Mouse (Mus musculus) hindbrain, postnatal 0 days (tissue): Measurements from ENCODE around the gene Psma5. TPM values are rescaled to one million over a fixed set of nuclear protein-coding genes. Genes with fewer than 3 reads are reported as not detected.

ENCODE experiments used
- ATAC-seq: fragments of 200-750 bp; cut with Nextera tagmentation; 2 replicates; pipeline ENCODE4 v1.8.0; 2017; ENCODE audit warnings: mild to moderate bottlenecking, moderate TSS enrichment, moderate library complexity
- DNase-seq: peaks from one replicate; pipeline ENCODE4 v3.0.0-alpha.2; 2015; ENCODE audit warnings: low spot score
- H3K27ac ChIP-seq: fragments of 300-500 bp; sonication (generic); 2 replicates; pipeline ENCODE4 v1.5.1; 2014; ENCODE audit warnings: mild to moderate bottlenecking
- H3K27me3 ChIP-seq: fragments of 300-500 bp; sonication (generic); 2 replicates; pipeline ENCODE4 v1.6.1; 2014; ENCODE audit warnings: low read length, mixed read lengths; ENCODE audit not compliant: insufficient read depth
- H3K36me3 ChIP-seq: fragments of 300-500 bp; sonication (generic); 2 replicates; pipeline ENCODE4 v1.6.1; 2014; ENCODE audit warnings: low read length, mixed read lengths; ENCODE audit not compliant: insufficient read depth
- H3K4me1 ChIP-seq: fragments of 300-500 bp; sonication (generic); 2 replicates; pipeline ENCODE4 v1.6.1; 2014; ENCODE audit warnings: antibody characterized with exemption, low read length, mixed read lengths; ENCODE audit not compliant: insufficient read depth
- H3K4me2 ChIP-seq: fragments of 300-500 bp; sonication (generic); 2 replicates; pipeline ENCODE4 v1.6.1; 2014; ENCODE audit warnings: low read depth, mild to moderate bottlenecking, low read length, moderate library complexity, mixed read lengths
- H3K4me3 ChIP-seq: fragments of 300-500 bp; sonication (generic); 2 replicates; pipeline ENCODE4 v1.5.1; 2014; ENCODE audit warnings: low read length
- H3K9ac ChIP-seq: fragments of 300-500 bp; sonication (generic); replicated peaks from 2 replicates; pipeline ENCODE4 v1.6.1; 2014; ENCODE audit warnings: mild to moderate bottlenecking, low read length, moderate library complexity, mixed read lengths
- H3K9me3 ChIP-seq: fragments of 300-500 bp; sonication (generic); 2 replicates; pipeline ENCODE4 v1.6.1; 2016; ENCODE audit warnings: low read length, mixed read lengths
- CTCF ChIP-seq: IDR thresholded peaks from 2 replicates; pipeline ENCODE4 v1.5.1; 2016; ENCODE audit warnings: antibody characterized with exemption, control low read depth, low read depth
- WGBS: fragments of 180-500 bp; shearing (Covaris S2); extraction: QIAGEN DNeasy Blood & Tissue Kit; methylation state at CpG from one replicate; pipeline ENCODE4 v1.1.7; 2014; 5-methylcytosine and 5-hydroxymethylcytosine counted together
- polyA plus RNA-seq: library from polyadenylated mRNA; unstranded; fragments of >200 nt; fragmentation: Nextera tagmentation; extraction: Ambion mirVana; gene quantifications from 2 replicates; pipeline ENCODE4 v1.2.1, GENCODE M21; 2015
- total RNA-seq: library from RNA; depleted of rRNA; stranded (reverse); fragments of >200 nt; gene quantifications from 2 replicates; pipeline ENCODE4 v1.2.3, GENCODE M21; 2014

The Psma5 gene
- total and polyA plus RNA-seq, 2 experiments from 2014 or later = 93.6 to 238 TPM

DNA sequence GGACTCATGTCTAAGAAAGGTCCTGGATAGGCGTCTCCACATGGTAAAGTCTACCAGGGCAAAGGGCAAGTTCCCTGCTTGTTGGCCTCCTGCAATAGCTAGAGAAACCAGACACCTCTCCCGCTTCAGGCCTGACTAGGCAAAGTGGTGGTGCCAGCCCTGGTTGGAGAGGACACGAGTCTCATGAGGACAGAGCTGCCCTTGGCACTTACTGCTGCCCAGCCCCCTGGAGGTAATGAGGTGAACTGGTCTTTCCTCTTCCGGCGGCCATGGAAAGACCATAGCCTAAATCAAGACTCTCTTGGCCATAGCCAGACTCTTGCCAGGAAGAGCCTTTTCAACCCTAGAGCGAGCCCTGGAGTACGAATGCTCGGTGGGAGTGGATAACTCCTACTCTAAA is 44.3 kb upstream of the Psma5 start:
- Histone ChIP-seq H3K9me3 (no peaks in the 10 kb centered on the region), H3K36me3 (no peaks in the 10 kb centered on the region), H3K4me3 (no peak overlapping the region), H3K4me2 (no peak overlapping the region), H3K27ac (peak overlapping the region; percentile 93; the same call in 1 of the 2 replicates), H3K4me1 (peaks cover 10% of the 10 kb centered on the region), H3K9ac (no peak overlapping the region), H3K27me3 (no peaks in the 10 kb centered on the region)
- 78% methylated on average over 8 of the region's 8 CpGs for WGBS
- TF ChIP-seq CTCF = peak; percentile 26; the same call in 1 of the 2 replicates
- DNase-seq (peak; percentile 30), ATAC-seq (no peak)

GRCm38 (mm10) chr3:108214734-108215133 is 42.0 kb upstream of the Psma5 start:
- H3K9ac ChIP-seq = no peak overlapping the region
- DNase-seq (no peak), ATAC-seq (no peak)
- WGBS = 25% methylated on average over 5 of the region's 5 CpGs
- H3K27ac ChIP-seq = no peak overlapping the region
- no peaks in the 10 kb centered on the region for H3K36me3 ChIP-seq
- TF ChIP-seq CTCF = no peak
- H3K4me2 ChIP-seq = no peak overlapping the region
- H3K27me3 ChIP-seq = no peaks in the 10 kb centered on the region
- peaks cover 10% of the 10 kb centered on the region for H3K4me1 ChIP-seq
- no peaks in the 10 kb centered on the region for H3K9me3 ChIP-seq
- H3K4me3 ChIP-seq = no peak overlapping the region

DNA sequence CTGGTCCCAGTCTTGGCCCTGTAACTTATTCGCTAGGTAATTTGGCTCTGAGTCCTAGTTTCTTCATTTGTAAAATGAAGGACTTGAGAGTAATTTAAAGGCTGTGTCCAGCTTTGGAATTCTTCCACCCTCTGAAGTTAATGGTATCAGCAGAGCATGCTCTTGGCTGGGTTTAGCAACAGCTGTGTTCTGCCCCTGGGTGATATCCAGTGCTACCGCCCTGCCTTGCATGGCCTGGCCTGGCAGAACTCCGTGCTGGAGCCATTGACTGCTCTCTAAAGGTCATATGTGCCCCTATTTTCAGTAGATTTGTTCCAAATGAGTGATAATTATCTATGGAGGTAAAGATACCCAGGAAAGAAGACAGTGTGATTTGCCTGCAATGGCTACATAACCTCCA is 36.1 kb upstream of the Psma5 start:
- ATAC-seq (no peak), DNase-seq (no peak)
- Histone ChIP-seq H3K4me1 (0 out of 2 replicates have a peak, but pooled peaks cover under 1% of the 10 kb centered on the region), H3K27ac (no peak overlapping the region), H3K27me3 (no peaks in the 10 kb centered on the region), H3K9me3 (no peaks in the 10 kb centered on the region), H3K4me2 (no peak overlapping the region), H3K9ac (no peak overlapping the region), H3K4me3 (no peak overlapping the region), H3K36me3 (no peaks in the 10 kb centered on the region)
- 67% methylated on average over 3 of the region's 3 CpGs for WGBS
- TF ChIP-seq CTCF = no peak

DNA sequence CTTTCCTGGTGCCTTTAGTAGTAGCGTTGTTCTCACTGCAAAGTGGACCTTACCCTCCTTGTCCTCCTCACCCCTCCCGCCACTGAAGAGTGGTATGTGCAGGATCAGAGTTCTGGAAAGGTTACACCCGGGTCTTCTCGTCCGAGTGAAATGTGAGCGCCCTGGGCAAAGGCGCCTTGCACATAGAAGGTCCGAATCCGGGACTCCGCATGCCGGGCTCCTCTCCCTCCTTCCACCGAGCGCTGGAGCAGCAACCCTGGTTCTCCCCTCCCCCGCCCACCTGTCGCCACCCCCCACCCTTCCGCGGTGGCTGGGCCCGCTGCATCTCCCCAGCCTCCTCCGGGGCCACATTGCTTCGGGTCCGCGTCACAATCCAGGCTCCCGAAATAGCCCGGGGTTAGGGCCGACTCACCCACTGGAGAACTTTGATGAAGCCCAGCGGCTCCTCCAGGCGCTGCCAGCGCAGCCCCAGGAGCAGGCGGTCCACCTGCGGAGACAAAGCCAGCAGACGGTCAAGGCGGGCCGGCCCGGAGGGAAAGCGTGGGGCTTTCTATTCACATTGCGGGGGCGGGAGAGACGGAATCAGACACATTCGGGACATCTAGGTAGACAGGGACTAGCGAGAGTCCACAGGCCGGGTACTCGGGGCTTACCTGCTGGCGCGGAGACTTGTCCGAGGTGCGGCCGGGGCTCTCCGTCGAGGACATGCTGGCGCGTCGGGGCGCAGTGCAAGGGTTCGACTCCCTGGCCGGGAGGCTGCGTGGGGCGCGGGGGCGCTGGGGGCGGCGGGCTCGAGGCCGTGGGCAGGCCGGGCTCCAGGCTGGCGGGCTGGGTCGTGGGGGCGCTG is 30.8 kb upstream of the Psma5 start:
- 3% methylated on average over 64 of the region's 67 CpGs for WGBS
- Histone ChIP-seq H3K9me3 (no peaks in the 10 kb centered on the region), H3K4me2 (peak overlapping the region; percentile 71), H3K36me3 (no peaks in the 10 kb centered on the region), H3K9ac (peak overlapping the region; percentile 34), H3K27me3 (peaks cover 15% of the 10 kb centered on the region), H3K4me1 (peaks cover 9% of the 10 kb centered on the region; the same call in 1 of the 2 replicates), H3K27ac (no peak overlapping the region), H3K4me3 (peak overlapping the region; percentile 40)
- DNase-seq (no peak), ATAC-seq (peak; percentile 49)
- no peak for TF ChIP-seq CTCF

DNA sequence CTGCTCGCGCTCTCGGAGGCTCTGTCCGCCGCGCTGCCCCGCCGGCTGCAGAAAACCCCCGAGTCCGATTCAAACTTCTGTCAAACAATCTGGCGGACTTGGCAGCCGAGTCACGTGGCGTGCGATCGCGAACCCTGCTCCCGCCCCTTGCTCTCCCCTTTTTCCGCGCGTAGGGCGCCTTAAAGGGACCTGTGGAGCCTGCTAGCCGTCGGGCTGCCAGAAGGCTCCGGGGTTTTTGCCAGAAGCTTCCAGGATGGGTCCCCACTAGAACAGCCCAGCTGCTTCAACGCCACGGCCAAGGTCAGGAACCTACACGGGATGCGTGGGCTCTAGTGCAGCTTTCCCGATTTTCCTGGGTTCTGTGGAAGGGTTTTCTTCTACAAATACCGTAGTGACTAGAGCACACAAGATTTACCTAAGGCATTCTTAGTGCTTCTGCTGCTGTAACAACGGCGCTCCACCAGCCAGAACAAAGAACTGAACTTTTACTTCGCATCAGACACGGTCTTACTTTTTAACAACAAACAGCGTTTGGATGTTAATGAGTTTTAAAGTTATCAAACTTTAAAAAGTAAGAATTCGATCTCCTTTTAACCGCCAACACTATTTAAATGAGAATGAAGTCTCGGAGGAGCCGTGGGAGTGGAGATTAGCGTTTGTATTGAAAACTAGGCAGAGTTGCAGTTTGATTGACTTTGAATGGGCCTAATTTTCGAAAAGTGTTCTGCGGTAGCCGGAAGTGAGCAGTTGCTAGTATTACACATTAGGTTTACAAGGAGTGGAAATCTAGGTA is 30.0 kb upstream of the Psma5 start, which contains the start of gene Sypl2:
Gene Sypl2, minus strand, starts transcription at position 91 of the 793 bp plus-strand sequence.
- peak within 1 kb of the TSS; percentile 71 for H3K4me2 ChIP-seq
- 0 out of 2 replicates have a peak, but pooled peaks have one; percentile 58 for ATAC-seq

DNA sequence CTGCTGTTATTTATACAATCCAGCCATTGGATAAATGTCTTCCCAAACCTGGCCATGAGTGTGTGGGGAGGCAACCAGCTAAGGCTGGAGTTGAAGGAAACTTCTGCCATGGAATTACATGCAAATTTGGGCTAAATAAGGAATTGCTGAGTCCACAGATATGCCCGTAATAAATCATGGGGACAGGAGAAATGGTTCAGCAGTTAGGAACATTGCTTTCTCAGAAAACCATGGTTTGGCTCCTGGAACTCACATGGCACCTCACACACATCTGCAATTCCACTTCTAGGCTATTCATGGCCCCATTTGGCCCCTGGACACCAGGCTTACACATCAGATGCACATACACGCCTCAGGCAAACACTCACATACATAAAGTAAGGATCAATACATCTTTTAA is 29.2 kb upstream of the Psma5 start:
- DNase-seq (no peak), ATAC-seq (no peak)
- Histone ChIP-seq H3K27ac (no peak overlapping the region), H3K36me3 (no peaks in the 10 kb centered on the region), H3K27me3 (peaks cover 15% of the 10 kb centered on the region), H3K9me3 (no peaks in the 10 kb centered on the region), H3K9ac (no peak overlapping the region), H3K4me2 (no peak overlapping the region), H3K4me1 (peaks cover 9% of the 10 kb centered on the region; the same call in 1 of the 2 replicates), H3K4me3 (no peak overlapping the region)
- 82% methylated on average over 2 of the region's 2 CpGs for WGBS
- TF ChIP-seq CTCF = no peak

More for the DNA sequence above, 30.0 kb upstream of the Psma5 start, which contains the start of gene Sypl2:
- Histone ChIP-seq H3K4me3 (peak within 1 kb of the TSS; percentile 40), H3K9me3 (no peaks in the 10 kb centered on the region), H3K9ac (peak within 1 kb of the TSS; percentile 34), H3K27me3 (peaks cover 15% of the 10 kb centered on the region), H3K36me3 (no peaks in the 10 kb centered on the region), H3K4me1 (peaks cover 9% of the 10 kb centered on the region; the same call in 1 of the 2 replicates), H3K27ac (no peak within 1 kb of the TSS)
- peak; percentile 57 for DNase-seq
- WGBS = 4% methylated on average over 42 of the region's 44 CpGs
- no peak for TF ChIP-seq CTCF
